Comparison of ENCODE assay signal across 21 mouse cellular contexts in the genomic region with DNA sequence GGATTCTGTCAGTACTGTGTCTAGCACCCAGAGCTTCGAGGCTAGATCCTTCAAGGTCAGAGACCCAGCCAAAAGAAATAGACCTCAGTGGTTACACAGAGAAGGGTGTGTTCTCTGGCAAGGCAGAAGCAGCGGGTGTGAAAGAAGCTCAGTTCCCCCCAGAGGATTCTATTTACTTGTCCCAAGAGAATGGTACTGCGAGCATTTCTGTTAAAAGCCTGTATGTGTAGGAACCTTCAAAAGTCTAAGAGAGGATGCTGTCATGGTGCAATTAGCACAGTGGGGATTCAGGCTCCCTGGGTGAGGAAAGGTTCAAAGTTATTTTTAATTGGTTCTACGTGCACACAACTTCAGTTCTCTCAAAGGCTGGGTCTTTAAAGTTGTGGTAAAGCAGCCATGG. TPM values are rescaled to one million over a fixed set of nuclear protein-coding genes. Genes with fewer than 3 reads are reported as not detected.
DNase-seq lines count a peak whose midpoint lies in the region; ATAC-seq and TF ChIP-seq lines count a peak whose summit lies in the region.
"Had no signal": no experiment of that assay in that cellular context is flagged by ENCODE, and none has a peak within 500 bp of the region (broad histone marks: within the 10 kb centered on the region; RNA-seq: fewer than 3 reads in every experiment).

No protein-coding gene starts in this region.

- in situ Hi-C loops in CH12.LX (cut with MboI; ENCODE audit: low pct_ligation_motif_present, low pct_unique_long_range_greater_than_20kb, low sequenced_read_pairs): no loop called here

- no peak for TF ChIP-seq RAD21 in CH12.LX (IDR thresholded peaks at IDR 0.05; ENCODE audit: low read depth, low read length)

- H3K36me3 ChIP-seq in kidney, embryonic 16.5 days (ENCODE audit: insufficient read depth, low read length): no peaks in the 10 kb centered on the region; the same call in 1 of the 2 replicates
- no peaks in the 10 kb centered on the region for H3K36me3 ChIP-seq in CH12.LX (replicated peaks in 1 of 2; ENCODE audit: control insufficient read depth in 1 of 2, insufficient read depth in 1 of 2, low read length in 1 of 2)
- H3K36me3 ChIP-seq in embryonic facial prominence, embryonic 12.5 days: peaks cover 6% of the 10 kb centered on the region; the same call in 1 of the 2 replicates
- H3K36me3 ChIP-seq: stomach, embryonic 15.5 days had no signal

- no peak overlapping the region for H3K9ac ChIP-seq in kidney, embryonic 16.5 days (replicated peaks; ENCODE audit: low read length)
- no peak overlapping the region for H3K9ac ChIP-seq in CH12.LX (ENCODE audit: insufficient read depth, low read depth)
- H3K9ac ChIP-seq in embryonic facial prominence, embryonic 12.5 days: no peak overlapping the region
- H3K9ac ChIP-seq: forebrain, postnatal 0 days; heart, embryonic 13.5 days; lung, embryonic 14.5 days; stomach, embryonic 15.5 days had no signal

- dilution Hi-C loops in CH12.LX (cut with MboI; ENCODE audit: extremely low pct_ligation_motif_present, extremely low pct_unique_long_range_greater_than_20kb, low sequenced_read_pairs): no loop called here

- WGBS in kidney, embryonic 16.5 days: 54% methylated on average over 4 of the region's 4 CpGs
- WGBS in embryonic facial prominence, embryonic 12.5 days: 26% methylated on average over 4 of the region's 4 CpGs

- H3K4me1 ChIP-seq in kidney, embryonic 16.5 days (ENCODE audit: insufficient read depth, low read length): no peaks in the 10 kb centered on the region
- H3K4me1 ChIP-seq in CH12.LX (ENCODE audit: control insufficient read depth in 1 of 2, insufficient read depth in 2 of 2): peaks cover 0 to 24% of the 10 kb centered on the region in 2 experiments; a peak in 2 of 4 replicates
- H3K4me1 ChIP-seq in embryonic facial prominence, embryonic 12.5 days: peaks cover 43% of the 10 kb centered on the region
- H3K4me1 ChIP-seq: midbrain, embryonic 10.5 days; stomach, embryonic 15.5 days had no signal

- no peak for ATAC-seq in kidney, embryonic 16.5 days (ENCODE audit: low FRiP score, low TSS enrichment)
- no peak for ATAC-seq in embryonic facial prominence, embryonic 12.5 days (ENCODE audit: insufficient number of reproducible peaks, insufficient read depth, low FRiP score, low TSS enrichment)
- ATAC-seq: CD4-positive, CD25-positive, alpha-beta regulatory T cell, adult 4 months; forebrain, postnatal 0 days; intestine, embryonic 16.5 days had no signal

- no peak overlapping the region for H3K4me2 ChIP-seq in kidney, embryonic 16.5 days (replicated peaks; ENCODE audit: low read depth, low read length)
- peak overlapping the region; percentile 29; the same call in 1 of the 2 replicates for H3K4me2 ChIP-seq in CH12.LX (ENCODE audit: insufficient read depth, low read depth, poor library complexity, severe bottlenecking)
- no peak overlapping the region for H3K4me2 ChIP-seq in embryonic facial prominence, embryonic 12.5 days (replicated peaks)
- H3K4me2 ChIP-seq: lung, embryonic 14.5 days; stomach, embryonic 15.5 days had no signal

- no peak overlapping the region for H3K4me3 ChIP-seq in kidney, embryonic 16.5 days (ENCODE audit: low read length)
- no peak overlapping the region for H3K4me3 ChIP-seq in CH12.LX (replicated peaks in 1 of 3; ENCODE audit: low read depth in 2 of 3, low read length in 2 of 3, poor library complexity in 1 of 3)
- no peak overlapping the region for H3K4me3 ChIP-seq in embryonic facial prominence, embryonic 12.5 days
- H3K4me3 ChIP-seq: heart, embryonic 13.5 days; hindbrain, embryonic 10.5 days; midbrain, embryonic 10.5 days; myocyte; stomach, embryonic 15.5 days had no signal

- peak overlapping the region; percentile 65; the same call in 1 of the 2 replicates for H3K27ac ChIP-seq in kidney, embryonic 16.5 days (ENCODE audit: low read length)
- no peak overlapping the region for H3K27ac ChIP-seq in CH12.LX (ENCODE audit: insufficient read depth, low read depth)
- peak overlapping the region; percentile 87; the same call in 1 of the 2 replicates for H3K27ac ChIP-seq in embryonic facial prominence, embryonic 12.5 days
- H3K27ac ChIP-seq: midbrain, embryonic 10.5 days; stomach, embryonic 15.5 days had no signal

- peak; percentile 28; the same call in 1 of the 2 replicates for TF ChIP-seq EP300 in CH12.LX (IDR thresholded peaks at IDR 0.05; ENCODE audit: low read length)

- no peaks in the 10 kb centered on the region for H3K27me3 ChIP-seq in kidney, embryonic 16.5 days (ENCODE audit: insufficient read depth, low read length)
- no peaks in the 10 kb centered on the region for H3K27me3 ChIP-seq in CH12.LX (replicated peaks)
- no peaks in the 10 kb centered on the region for H3K27me3 ChIP-seq in embryonic facial prominence, embryonic 12.5 days
- H3K27me3 ChIP-seq: heart, embryonic 13.5 days; stomach, embryonic 15.5 days had no signal

- no peak for TF ChIP-seq CTCF in CH12.LX (conservative IDR thresholded peaks at IDR 0.05 in 1 of 2, IDR thresholded peaks at IDR 0.05 in 1 of 2; ENCODE audit: low read depth in 2 of 2, low read length in 2 of 2)

- no peak for DNase-seq in kidney, adult 8-10 months
- peak; percentile 77 for DNase-seq in CH12.LX (ENCODE audit: extremely low read depth)
- peak; percentile 27 for DNase-seq in mesoderm, embryonic 11.5 days (ENCODE audit: low read depth, low spot score)
- DNase-seq in testis, postnatal 10 days (ENCODE audit: low spot score): no peak
- DNase-seq in urinary bladder, postnatal 10 days (ENCODE audit: low spot score): no peak
- DNase-seq in ovary, postnatal 36 days (ENCODE audit: low spot score): no peak
- DNase-seq: adrenal gland, postnatal 10 days; cerebellum, postnatal 14 days; forebrain, postnatal 0 days; gastrocnemius, postnatal 25 days; right cerebral cortex, postnatal 25 days had no signal

- no peak for TF ChIP-seq POLR2A in CH12.LX (IDR thresholded peaks at IDR 0.05; ENCODE audit: low read depth, low read length)

- H3K9me3 ChIP-seq in kidney, embryonic 16.5 days (ENCODE audit: low read length): no peaks in the 10 kb centered on the region
- no peaks in the 10 kb centered on the region for H3K9me3 ChIP-seq in CH12.LX (replicated peaks; ENCODE audit: low read length)
- H3K9me3 ChIP-seq in embryonic facial prominence, embryonic 12.5 days: no peaks in the 10 kb centered on the region
- H3K9me3 ChIP-seq: heart, embryonic 13.5 days; hindbrain, embryonic 10.5 days; midbrain, embryonic 10.5 days; stomach, embryonic 15.5 days had no signal

- H3K79me2 ChIP-seq in CH12.LX (replicated peaks; ENCODE audit: control insufficient read depth, extremely low read depth, insufficient read depth, poor library complexity, severe bottlenecking): no peaks in the 10 kb centered on the region

TF ChIP-seq in CH12.LX, 34 proteins besides CTCF, POLR2A, EP300 and RAD21:
- TF ChIP-seq KAT2A (IDR thresholded peaks at IDR 0.05; ENCODE audit: insufficient replicate concordance, low read length): 0 out of 2 replicates have a peak, but pooled peaks have one; percentile 33
- no peak for TF ChIP-seq MAFK (IDR thresholded peaks at IDR 0.05; ENCODE audit: insufficient replicate concordance, low read length)

RNA-seq across cellular contexts. Expression of gene Dse, which starts 22.0 kb away (rescaled TPM):
- 24.7 and 25.4 TPM in 2 replicates for polyA plus RNA-seq in kidney, embryonic 16.5 days (2015; fragmentation: Nextera tagmentation; extraction: Ambion mirVana)
- total RNA-seq in CH12.LX (2012; rRNA removed): not detected in 2 replicates
- total RNA-seq in CH12.LX (2014; rRNA removed): 0.15 and 0.16 TPM in 2 replicates
- 0.10 TPM in 1 of 2 replicates, not detected in the other for polyA plus RNA-seq in CH12.LX (2012; ENCODE audit: insufficient read length, low read depth)
- 47.5 and 49.3 TPM in 2 replicates for polyA plus RNA-seq in embryonic facial prominence, embryonic 12.5 days (2016; fragmentation: Nextera tagmentation; extraction: Ambion mirVana)

RNA-seq across cellular contexts. Expression of gene Calhm6, which starts 57.8 kb away (rescaled TPM):
- 0.57 and 0.96 TPM in 2 replicates for polyA plus RNA-seq in kidney, embryonic 16.5 days (2015; fragmentation: Nextera tagmentation; extraction: Ambion mirVana)
- total RNA-seq in CH12.LX (2012; rRNA removed) (0.17 and 0.21 TPM in 2 replicates), CH12.LX (2014; rRNA removed) (0.38 and 0.58 TPM in 2 replicates)
- polyA plus RNA-seq in CH12.LX (2012; ENCODE audit: insufficient read length, low read depth): 0.29 and 0.30 TPM in 2 replicates
- polyA plus RNA-seq in embryonic facial prominence, embryonic 12.5 days (2016; fragmentation: Nextera tagmentation; extraction: Ambion mirVana): 0.74 and 0.83 TPM in 2 replicates

Comparison
In these comparisons a context has a peak if more than half of its experiments do, and no peak if none do; other contexts are left out.
1. DNase-seq: peak in CH12.LX (single experiment) and mesoderm, embryonic 11.5 days (single experiment); none in kidney, adult 8-10 months (0 of 2), testis, postnatal 10 days (single experiment), urinary bladder, postnatal 10 days (single experiment) and ovary, postnatal 36 days (single experiment).
2. RNA of gene Dse, which starts 22.0 kb away (polyA plus RNA-seq): 47.5 to 49.3 TPM in embryonic facial prominence, embryonic 12.5 days and 24.7 to 25.4 TPM in kidney, embryonic 16.5 days; 0.10 TPM in CH12.LX; every median in the first group is over 10 times any median in the second.